Mouse (Mus musculus) kidney, embryonic 14.5 days (tissue): ENCODE results near the gene Rundc3a. TPM values are rescaled to one million over a fixed set of nuclear protein-coding genes. Genes with fewer than 3 reads are reported as not detected.

Experiments used
- ATAC-seq: fragments of 200-750 bp; cut with Nextera tagmentation; 2 replicates; pipeline ENCODE4 v1.8.0; 2017; ENCODE audit warnings: moderate number of reproducible peaks, mild to moderate bottlenecking, moderate TSS enrichment, moderate library complexity; ENCODE audit not compliant: low FRiP score, low TSS enrichment
- H3K27ac ChIP-seq: fragments of 300-500 bp; sonication (generic); 2 replicates; pipeline ENCODE4 v1.5.1; 2014; ENCODE audit warnings: low read depth, mild to moderate bottlenecking, low read length, moderate library complexity, mixed read lengths
- H3K27me3 ChIP-seq: fragments of 300-500 bp; sonication (generic); 2 replicates; pipeline ENCODE4 v1.6.1; 2014; ENCODE audit warnings: mild to moderate bottlenecking, low read length; ENCODE audit not compliant: control insufficient read depth, insufficient read depth
- H3K36me3 ChIP-seq: fragments of 300-500 bp; sonication (generic); 2 replicates; pipeline ENCODE4 v1.6.1; 2014; ENCODE audit warnings: low read length, mixed read lengths; ENCODE audit not compliant: control insufficient read depth, insufficient read depth
- H3K4me1 ChIP-seq: fragments of 300-500 bp; sonication (generic); 2 replicates; pipeline ENCODE4 v1.6.1; 2014; ENCODE audit warnings: low read length, mixed read lengths; ENCODE audit not compliant: control insufficient read depth, insufficient read depth
- H3K4me2 ChIP-seq: fragments of 300-500 bp; sonication (generic); replicated peaks from 2 replicates; pipeline ENCODE4 v1.6.1; 2014; ENCODE audit warnings: low read depth, mild to moderate bottlenecking, low read length
- H3K4me3 ChIP-seq: fragments of 300-500 bp; sonication (generic); 2 replicates; pipeline ENCODE4 v1.5.1; 2014; ENCODE audit warnings: mild to moderate bottlenecking, low read length
- H3K9ac ChIP-seq: fragments of 300-500 bp; sonication (generic); 2 replicates; pipeline ENCODE4 v1.6.1; 2014; ENCODE audit warnings: low read depth, mild to moderate bottlenecking, low read length, moderate library complexity
- H3K9me3 ChIP-seq: fragments of 300-500 bp; sonication (generic); 2 replicates; pipeline ENCODE4 v1.6.1; 2016; ENCODE audit warnings: low read length; ENCODE audit not compliant: control insufficient read depth
- WGBS: fragments of 180-500 bp; shearing (Covaris S2); extraction: QIAGEN DNeasy Blood & Tissue Kit; methylation state at CpG from one replicate; pipeline ENCODE4 v1.1.7; 2014; 5-methylcytosine and 5-hydroxymethylcytosine counted together
- polyA plus RNA-seq: library from polyadenylated mRNA; unstranded; fragments of >200 nt; fragmentation: Nextera tagmentation; extraction: Ambion mirVana; gene quantifications from 2 replicates; pipeline ENCODE4 v1.2.1, GENCODE M21; 2014

Rundc3a gene
- polyA plus RNA-seq, 1 experiment from 2014 or later, result 1.7 TPM

- Histone ChIP-seq H3K4me3 (no peak overlapping the region), H3K4me1 (peaks cover 20% of the 10 kb centered on the region), H3K36me3 (peaks cover 27% of the 10 kb centered on the region), H3K4me2 (no peak overlapping the region), H3K9ac (0 out of 2 replicates have a peak overlapping the region, but pooled peaks have one; percentile 12), H3K9me3 (no peaks in the 10 kb centered on the region), H3K27ac (no peak overlapping the region; the same call in 1 of the 2 replicates), H3K27me3 (no peaks in the 10 kb centered on the region; the same call in none of the 2 replicates)
- WGBS, result 71% methylated on average over 16 of the region's 16 CpGs
- ATAC-seq, result no peak
Measured at GRCm38 (mm10) chr11:102432115-102432843, 39.1 kb downstream of the Rundc3a start.

GRCm38 (mm10) chr11:102432896-102433295 is 39.7 kb downstream of the Rundc3a start:
- Histone ChIP-seq H3K4me1 (peaks cover 26% of the 10 kb centered on the region), H3K27ac (no peak overlapping the region), H3K4me2 (no peak overlapping the region), H3K9ac (0 out of 2 replicates have a peak overlapping the region, but pooled peaks have one; percentile 12), H3K36me3 (peaks cover 29% of the 10 kb centered on the region), H3K4me3 (no peak overlapping the region), H3K9me3 (no peaks in the 10 kb centered on the region), H3K27me3 (no peaks in the 10 kb centered on the region; the same call in none of the 2 replicates)
- WGBS, result 96% methylated on average over 6 of the region's 6 CpGs
- no peak for ATAC-seq

GRCm38 (mm10) chr11:102433866-102434265 is 40.7 kb downstream of the Rundc3a start:
- Histone ChIP-seq H3K4me2 (no peak overlapping the region), H3K4me3 (no peak overlapping the region), H3K27ac (no peak overlapping the region), H3K4me1 (peaks cover 33% of the 10 kb centered on the region), H3K27me3 (no peaks in the 10 kb centered on the region; the same call in none of the 2 replicates), H3K9me3 (no peaks in the 10 kb centered on the region), H3K9ac (no peak overlapping the region), H3K36me3 (peaks cover 33% of the 10 kb centered on the region)
- no peak for ATAC-seq
- WGBS, result 91% methylated on average over 7 of the region's 7 CpGs

- ATAC-seq, result peak; percentile 12; the same call in 1 of the 2 replicates
- 13% methylated on average over 7 of the region's 7 CpGs for WGBS
- Histone ChIP-seq H3K4me2 (no peak overlapping the region), H3K4me3 (no peak overlapping the region), H3K9ac (no peak overlapping the region), H3K9me3 (no peaks in the 10 kb centered on the region), H3K27ac (no peak overlapping the region), H3K27me3 (no peaks in the 10 kb centered on the region; the same call in 1 of the 2 replicates), H3K4me1 (peaks cover 35% of the 10 kb centered on the region), H3K36me3 (peaks cover 38% of the 10 kb centered on the region)
Measured at GRCm38 (mm10) chr11:102434406-102434805, 41.2 kb downstream of the Rundc3a start.

- Histone ChIP-seq H3K9ac (no peak overlapping the region), H3K27me3 (no peaks in the 10 kb centered on the region; the same call in 1 of the 2 replicates), H3K4me2 (no peak overlapping the region), H3K9me3 (no peaks in the 10 kb centered on the region), H3K4me1 (peaks cover 30% of the 10 kb centered on the region), H3K4me3 (no peak overlapping the region), H3K36me3 (peaks cover 45% of the 10 kb centered on the region), H3K27ac (no peak overlapping the region)
- no peak for ATAC-seq
- WGBS, result 90% methylated on average over 11 of the region's 11 CpGs
Measured at GRCm38 (mm10) chr11:102434816-102435705, 41.9 kb downstream of the Rundc3a start.

- ATAC-seq, result no peak
- 91% methylated on average over 18 of the region's 18 CpGs for WGBS
- H3K36me3 ChIP-seq, result peaks cover 53% of the 10 kb centered on the region
- no peaks in the 10 kb centered on the region for H3K9me3 ChIP-seq
- H3K4me3 ChIP-seq, result no peak overlapping the region
- peaks cover 30% of the 10 kb centered on the region for H3K4me1 ChIP-seq
- no peaks in the 10 kb centered on the region; the same call in 1 of the 2 replicates for H3K27me3 ChIP-seq
- no peak overlapping the region for H3K4me2 ChIP-seq
- no peak overlapping the region for H3K27ac ChIP-seq
- H3K9ac ChIP-seq, result no peak overlapping the region
Measured at GRCm38 (mm10) chr11:102435754-102436470, 42.7 kb downstream of the Rundc3a start.

- H3K9me3 ChIP-seq, result no peaks in the 10 kb centered on the region
- H3K9ac ChIP-seq, result no peak overlapping the region
- peaks cover 25% of the 10 kb centered on the region; the same call in 1 of the 2 replicates for H3K4me1 ChIP-seq
- H3K27me3 ChIP-seq, result no peaks in the 10 kb centered on the region; the same call in 1 of the 2 replicates
- peaks cover 58% of the 10 kb centered on the region for H3K36me3 ChIP-seq
- no peak overlapping the region for H3K4me2 ChIP-seq
- ATAC-seq, result no peak
- no peak overlapping the region for H3K4me3 ChIP-seq
- H3K27ac ChIP-seq, result no peak overlapping the region
- 84% methylated on average over 10 of the region's 10 CpGs for WGBS
Measured at GRCm38 (mm10) chr11:102436471-102436790, 43.2 kb downstream of the Rundc3a start.

GRCm38 (mm10) chr11:102437120-102438061 is 44.2 kb downstream of the Rundc3a start:
- peak; percentile 33; the same call in 1 of the 2 replicates for ATAC-seq
- H3K4me2 ChIP-seq, result peak overlapping the region; percentile 93
- H3K9ac ChIP-seq, result peak overlapping the region; percentile 59
- H3K27me3 ChIP-seq, result no peaks in the 10 kb centered on the region; the same call in 1 of the 2 replicates
- H3K9me3 ChIP-seq, result no peaks in the 10 kb centered on the region
- WGBS, result 7% methylated on average over 83 of the region's 87 CpGs
- peak overlapping the region; percentile 44 for H3K4me3 ChIP-seq
- peaks cover 66% of the 10 kb centered on the region for H3K36me3 ChIP-seq
- H3K27ac ChIP-seq, result peak overlapping the region; percentile 24; the same call in 1 of the 2 replicates
- peaks cover 25% of the 10 kb centered on the region; the same call in 1 of the 2 replicates for H3K4me1 ChIP-seq
